Mouse (Mus musculus) midbrain, embryonic 15.5 days (tissue): ENCODE data around the gene Dennd1b. TPM values are rescaled to one million over a fixed set of nuclear protein-coding genes. Genes with fewer than 3 reads are reported as not detected.

ENCODE experiments used
- ATAC-seq: fragments of 200-750 bp; cut with Nextera tagmentation; replicated peaks from 2 replicates; pipeline ENCODE4 v1.8.0; 2017; ENCODE audit warnings: moderate TSS enrichment
- H3K27ac ChIP-seq: fragments of 300-500 bp; sonication (generic); 2 replicates; pipeline ENCODE4 v1.5.1; 2015; ENCODE audit warnings: mild to moderate bottlenecking, inconsistent platforms
- H3K27me3 ChIP-seq: fragments of 300-500 bp; sonication (generic); replicated peaks from 2 replicates; pipeline ENCODE4 v1.6.1; 2015; ENCODE audit warnings: inconsistent platforms
- H3K36me3 ChIP-seq: fragments of 300-500 bp; sonication (generic); replicated peaks from 2 replicates; pipeline ENCODE4 v1.6.1; 2015; ENCODE audit warnings: inconsistent platforms
- H3K4me1 ChIP-seq: fragments of 300-500 bp; sonication (generic); 2 replicates; pipeline ENCODE4 v1.6.1; 2015; ENCODE audit warnings: inconsistent platforms
- H3K4me2 ChIP-seq: fragments of 300-500 bp; sonication (generic); 2 replicates; pipeline ENCODE4 v1.6.1; 2015; ENCODE audit warnings: inconsistent platforms, mild to moderate bottlenecking, moderate library complexity
- H3K4me3 ChIP-seq: fragments of 300-500 bp; sonication (generic); 2 replicates; pipeline ENCODE4 v1.5.1; 2015; ENCODE audit warnings: mild to moderate bottlenecking, inconsistent platforms
- H3K9ac ChIP-seq: fragments of 300-500 bp; sonication (generic); 2 replicates; pipeline ENCODE4 v1.6.1; 2015; ENCODE audit warnings: mild to moderate bottlenecking, inconsistent platforms
- H3K9me3 ChIP-seq: fragments of 300-500 bp; sonication (generic); 2 replicates; pipeline ENCODE4 v1.6.1; 2016; ENCODE audit warnings: inconsistent platforms
- WGBS: fragments of 180-500 bp; shearing (Covaris S2); methylation state at CpG from one replicate; pipeline ENCODE4 v1.1.7; 2015; ENCODE audit warnings: mixed read lengths; 5-methylcytosine and 5-hydroxymethylcytosine counted together
- polyA plus RNA-seq: library from polyadenylated mRNA; unstranded; fragments of >200 nt; fragmentation: Nextera tagmentation; extraction: Ambion mirVana; gene quantifications from 2 replicates; pipeline ENCODE4 v1.2.1, GENCODE M21; 2015

Gene Dennd1b
- polyA plus RNA-seq, 1 experiment from 2014 or later: 12.7 TPM

DNA sequence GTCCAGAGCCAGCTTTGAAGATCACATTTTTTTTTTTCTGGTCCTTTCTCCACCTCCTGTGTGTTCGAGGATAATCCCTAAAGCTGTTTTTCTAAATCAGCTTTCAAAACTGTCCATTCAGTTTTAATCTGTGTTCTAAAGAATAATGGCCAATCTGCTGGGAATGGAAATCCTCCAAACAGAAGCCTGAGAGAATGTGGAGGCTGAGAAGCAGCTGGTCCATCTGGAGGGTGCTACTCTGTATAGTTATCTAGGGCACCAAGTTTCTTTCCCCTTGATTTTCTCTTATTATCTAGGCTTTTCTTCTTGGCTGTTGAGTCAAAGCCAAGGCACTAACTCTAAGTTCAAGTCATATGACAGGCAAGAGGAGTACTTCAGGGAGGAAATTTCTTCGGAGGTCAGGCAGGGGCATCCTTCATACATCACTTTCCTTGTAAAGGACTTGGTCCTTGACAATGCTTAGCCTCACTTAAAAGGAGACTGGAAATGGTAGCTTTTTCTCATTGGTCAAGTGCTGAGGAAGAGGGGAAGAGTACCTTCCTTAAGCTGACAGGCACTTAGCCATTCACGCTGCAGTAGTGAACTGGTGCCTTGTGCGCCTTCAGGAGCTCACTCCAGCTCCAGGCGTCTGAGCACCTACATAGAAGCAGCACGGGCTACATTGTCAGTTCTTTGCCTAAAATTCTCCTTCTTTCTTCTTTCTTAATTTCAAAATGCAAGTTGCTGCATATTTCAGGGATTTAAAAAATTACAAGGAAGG lies 32.6 kb downstream of the Dennd1b start:
- no peak for ATAC-seq
- Histone ChIP-seq H3K27me3 (no peaks in the 10 kb centered on the region), H3K36me3 (no peaks in the 10 kb centered on the region), H3K27ac (no peak overlapping the region), H3K9me3 (no peaks in the 10 kb centered on the region), H3K4me2 (no peak overlapping the region), H3K4me1 (peaks cover 5% of the 10 kb centered on the region), H3K9ac (no peak overlapping the region), H3K4me3 (no peak overlapping the region)
- 62% methylated on average over 6 of the region's 6 CpGs for WGBS

- H3K9me3 ChIP-seq: no peaks in the 10 kb centered on the region
- H3K4me1 ChIP-seq: peaks cover 14% of the 10 kb centered on the region
- ATAC-seq: no peak
- no peaks in the 10 kb centered on the region for H3K36me3 ChIP-seq
- no peaks in the 10 kb centered on the region for H3K27me3 ChIP-seq
- H3K9ac ChIP-seq: no peak overlapping the region
- H3K27ac ChIP-seq: no peak overlapping the region
- H3K4me3 ChIP-seq: no peak overlapping the region
- WGBS: 94% methylated on average over 2 of the region's 2 CpGs
- no peak overlapping the region for H3K4me2 ChIP-seq
Measured at GRCm38 (mm10) chr1:138996663-138997062, 33.4 kb downstream of the Dennd1b start.

DNA sequence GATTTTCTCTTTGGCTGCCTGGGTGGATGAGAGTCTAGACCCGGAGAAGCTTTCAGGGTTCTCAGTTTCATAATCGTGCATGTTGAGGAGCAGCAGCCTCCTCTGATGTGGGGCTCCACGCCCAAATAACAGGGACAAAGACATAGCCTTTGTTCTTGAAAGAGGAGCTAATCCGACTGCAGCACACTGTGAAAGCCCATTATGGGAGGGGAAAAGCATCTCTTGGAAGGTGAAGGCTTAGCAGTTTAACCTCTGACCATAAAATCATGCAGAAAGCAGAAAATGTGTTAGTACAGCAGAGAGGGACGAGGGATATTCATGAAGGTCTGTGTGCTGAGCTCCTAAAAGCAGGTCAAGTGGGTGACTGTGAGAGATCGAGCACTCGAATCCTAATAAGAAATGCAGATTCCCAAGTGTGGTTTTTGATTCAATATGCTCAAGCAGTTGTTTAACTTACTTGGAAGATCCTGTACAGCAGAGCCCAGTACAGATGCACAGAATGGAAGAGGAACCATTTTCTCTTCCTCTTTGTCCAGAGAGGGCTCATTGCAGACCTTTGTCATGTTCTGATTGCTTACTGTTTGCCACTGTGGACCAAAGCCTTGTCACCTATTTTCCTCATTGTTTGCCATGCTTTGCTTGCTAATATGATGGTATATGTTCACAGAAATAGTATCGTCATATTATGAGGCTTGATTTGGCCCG lies 37.6 kb downstream of the Dennd1b start:
- no peaks in the 10 kb centered on the region for H3K27me3 ChIP-seq
- H3K27ac ChIP-seq: peak overlapping the region; percentile 71
- H3K4me2 ChIP-seq: peak overlapping the region; percentile 22
- 10% methylated on average over 9 of the region's 9 CpGs for WGBS
- no peaks in the 10 kb centered on the region for H3K36me3 ChIP-seq
- H3K9ac ChIP-seq: no peak overlapping the region
- peak; percentile 80 for ATAC-seq
- no peaks in the 10 kb centered on the region for H3K9me3 ChIP-seq
- no peak overlapping the region for H3K4me3 ChIP-seq
- peaks cover 15% of the 10 kb centered on the region for H3K4me1 ChIP-seq

GRCm38 (mm10) chr1:139003503-139003902 lies 40.3 kb downstream of the Dennd1b start:
- no peaks in the 10 kb centered on the region for H3K27me3 ChIP-seq
- H3K9me3 ChIP-seq: no peaks in the 10 kb centered on the region
- no peaks in the 10 kb centered on the region for H3K36me3 ChIP-seq
- no peak for ATAC-seq
- no peak overlapping the region for H3K4me3 ChIP-seq
- H3K4me1 ChIP-seq: peaks cover 15% of the 10 kb centered on the region
- WGBS: 87% methylated on average over 2 of the region's 2 CpGs
- H3K9ac ChIP-seq: no peak overlapping the region
- H3K27ac ChIP-seq: no peak overlapping the region
- H3K4me2 ChIP-seq: no peak overlapping the region

DNA sequence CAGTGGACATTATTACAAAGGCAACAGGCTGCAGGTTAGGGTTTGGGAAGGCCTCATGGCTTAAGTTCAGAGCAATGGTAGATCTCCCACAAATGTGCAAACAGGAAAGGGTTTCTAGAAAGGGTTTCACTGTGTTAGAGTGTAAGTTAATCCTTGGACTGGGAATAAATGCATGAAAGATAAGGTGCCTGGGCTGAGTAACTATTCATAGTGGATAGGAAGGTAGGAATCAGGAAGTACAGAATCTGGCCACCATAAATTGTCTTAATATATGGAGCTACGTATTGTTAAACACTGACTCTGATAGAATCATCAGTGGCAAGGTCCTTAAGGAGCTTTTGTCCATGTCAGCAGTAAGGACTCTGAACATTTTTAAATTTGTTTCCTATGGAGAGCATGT lies 42.8 kb downstream of the Dennd1b start:
- Histone ChIP-seq H3K4me2 (no peak overlapping the region), H3K27me3 (no peaks in the 10 kb centered on the region), H3K9ac (no peak overlapping the region), H3K4me3 (no peak overlapping the region), H3K27ac (no peak overlapping the region), H3K9me3 (no peaks in the 10 kb centered on the region), H3K4me1 (peaks cover 8% of the 10 kb centered on the region), H3K36me3 (no peaks in the 10 kb centered on the region)
- ATAC-seq: no peak
- 70% methylated on average over 1 of the region's 1 CpGs for WGBS

- no peak overlapping the region for H3K4me2 ChIP-seq
- no peak overlapping the region for H3K27ac ChIP-seq
- no peak for ATAC-seq
- H3K27me3 ChIP-seq: no peaks in the 10 kb centered on the region
- no peak overlapping the region for H3K9ac ChIP-seq
- no peaks in the 10 kb centered on the region for H3K4me1 ChIP-seq
- H3K9me3 ChIP-seq: no peaks in the 10 kb centered on the region
- no peak overlapping the region for H3K4me3 ChIP-seq
- H3K36me3 ChIP-seq: no peaks in the 10 kb centered on the region
- WGBS: 89% methylated on average over 3 of the region's 3 CpGs
Measured at GRCm38 (mm10) chr1:139007475-139007874, 44.2 kb downstream of the Dennd1b start.

DNA sequence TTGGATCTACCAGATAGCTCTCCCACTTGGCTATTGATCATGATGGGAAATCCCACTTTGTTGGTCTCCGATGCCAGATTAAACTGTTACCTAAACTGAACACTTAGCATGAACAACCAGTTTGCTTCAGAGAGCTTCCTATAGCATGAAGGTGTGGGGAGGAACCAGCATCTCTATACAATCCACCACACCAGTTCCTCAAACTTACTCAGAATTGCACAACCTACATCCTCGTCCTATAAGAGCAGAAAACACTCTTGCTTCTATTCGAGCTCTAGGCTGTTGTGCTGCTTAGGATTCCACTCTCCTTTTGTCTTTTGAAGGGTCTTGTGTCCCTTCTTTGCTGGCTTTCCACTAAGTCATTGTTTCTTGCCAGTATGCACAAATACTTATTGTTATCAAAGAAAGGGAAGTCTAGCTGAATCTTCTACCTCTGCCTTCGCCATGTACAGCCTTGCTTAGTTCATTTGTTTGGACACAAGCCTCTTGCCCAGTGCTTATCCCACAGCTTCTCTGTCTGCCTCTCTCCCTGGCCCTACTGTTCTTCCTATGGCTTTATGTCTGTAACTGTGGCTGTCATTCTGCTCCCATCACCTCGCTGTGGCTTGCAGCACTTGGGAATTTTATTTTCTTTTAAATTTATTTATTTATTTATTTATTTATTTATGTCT lies 52.0 kb downstream of the Dennd1b start:
- Histone ChIP-seq H3K27ac (no peak overlapping the region), H3K4me3 (no peak overlapping the region), H3K4me2 (no peak overlapping the region), H3K9me3 (no peaks in the 10 kb centered on the region), H3K9ac (no peak overlapping the region), H3K4me1 (no peaks in the 10 kb centered on the region), H3K36me3 (no peaks in the 10 kb centered on the region), H3K27me3 (no peaks in the 10 kb centered on the region)
- 58% methylated on average over 5 of the region's 5 CpGs for WGBS
- ATAC-seq: no peak

DNA sequence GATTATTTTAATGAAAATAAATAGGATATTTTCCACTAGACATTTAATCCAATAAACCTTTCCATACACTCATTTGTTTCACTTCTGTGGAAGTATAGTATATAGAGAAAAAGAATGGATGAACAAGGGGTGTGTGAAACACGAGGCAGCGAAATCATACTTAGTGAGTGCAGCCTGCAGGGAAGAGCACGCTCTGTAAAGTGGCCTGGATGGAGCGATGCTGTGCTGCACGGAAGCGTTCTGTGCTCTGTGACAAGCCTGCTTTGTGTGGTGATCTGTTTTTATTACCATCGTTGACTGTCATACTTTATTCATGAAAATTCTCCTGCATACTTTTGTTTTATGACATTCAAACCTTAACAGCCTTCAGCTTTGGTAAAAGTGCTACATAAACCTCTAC lies 58.1 kb downstream of the Dennd1b start:
- Histone ChIP-seq H3K27ac (peak overlapping the region; percentile 56), H3K4me3 (no peak overlapping the region), H3K4me1 (peaks cover 16% of the 10 kb centered on the region), H3K9ac (no peak overlapping the region), H3K27me3 (no peaks in the 10 kb centered on the region), H3K9me3 (no peaks in the 10 kb centered on the region), H3K36me3 (no peaks in the 10 kb centered on the region), H3K4me2 (peak overlapping the region; percentile 13; the same call in 1 of the 2 replicates)
- ATAC-seq: peak; percentile 80
- 23% methylated on average over 7 of the region's 7 CpGs for WGBS

DNA sequence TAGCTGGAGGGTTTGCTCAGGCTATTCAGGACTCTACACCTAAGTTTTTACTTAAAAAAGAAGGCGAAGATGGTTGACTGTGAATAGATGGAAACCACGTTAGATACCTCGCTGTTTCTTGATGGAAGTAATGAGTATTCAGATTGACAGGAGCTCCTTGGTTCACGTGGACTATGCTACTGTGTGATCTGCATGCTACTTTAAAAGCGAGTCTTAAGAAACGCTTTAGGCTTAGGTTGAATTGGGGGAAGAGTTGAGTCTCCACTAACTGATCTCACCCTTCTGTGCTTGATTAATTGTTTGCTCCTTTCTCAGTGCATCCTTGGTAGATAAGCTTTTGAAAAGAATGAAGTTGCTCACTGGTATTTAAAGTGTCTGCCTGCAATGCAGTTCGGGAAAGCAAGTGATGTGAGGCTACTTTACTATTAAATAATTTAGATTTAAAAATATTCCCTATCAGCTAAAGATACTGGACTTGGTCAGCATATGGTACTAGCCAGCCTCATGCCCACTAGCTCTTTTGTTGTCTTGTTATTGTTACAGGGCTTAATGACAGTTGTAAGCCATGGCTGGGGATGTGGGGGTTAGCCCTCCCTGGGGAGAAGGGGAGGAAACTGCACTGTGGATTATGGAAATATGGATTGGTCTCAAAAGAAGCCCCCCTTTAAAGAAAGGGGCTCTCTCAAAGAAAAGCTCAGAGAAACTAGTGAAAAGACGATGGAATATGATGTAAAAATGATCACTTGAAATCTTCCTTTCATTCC lies 62.8 kb downstream of the Dennd1b start:
- no peak overlapping the region for H3K4me3 ChIP-seq
- 22% methylated on average over 8 of the region's 8 CpGs for WGBS
- ATAC-seq: peak; percentile 49; the same call in 1 of the 2 replicates
- H3K36me3 ChIP-seq: no peaks in the 10 kb centered on the region
- H3K27me3 ChIP-seq: no peaks in the 10 kb centered on the region
- no peak overlapping the region for H3K27ac ChIP-seq
- no peak overlapping the region for H3K4me2 ChIP-seq
- no peak overlapping the region for H3K9ac ChIP-seq
- H3K9me3 ChIP-seq: no peaks in the 10 kb centered on the region
- peaks cover 15% of the 10 kb centered on the region for H3K4me1 ChIP-seq

- Histone ChIP-seq H3K4me1 (peaks cover 11% of the 10 kb centered on the region), H3K27me3 (no peaks in the 10 kb centered on the region), H3K9me3 (no peaks in the 10 kb centered on the region), H3K27ac (no peak overlapping the region), H3K9ac (no peak overlapping the region), H3K36me3 (no peaks in the 10 kb centered on the region), H3K4me2 (no peak overlapping the region), H3K4me3 (no peak overlapping the region)
- ATAC-seq: no peak
Measured at GRCm38 (mm10) chr1:139029521-139029920, 66.3 kb downstream of the Dennd1b start.

DNA sequence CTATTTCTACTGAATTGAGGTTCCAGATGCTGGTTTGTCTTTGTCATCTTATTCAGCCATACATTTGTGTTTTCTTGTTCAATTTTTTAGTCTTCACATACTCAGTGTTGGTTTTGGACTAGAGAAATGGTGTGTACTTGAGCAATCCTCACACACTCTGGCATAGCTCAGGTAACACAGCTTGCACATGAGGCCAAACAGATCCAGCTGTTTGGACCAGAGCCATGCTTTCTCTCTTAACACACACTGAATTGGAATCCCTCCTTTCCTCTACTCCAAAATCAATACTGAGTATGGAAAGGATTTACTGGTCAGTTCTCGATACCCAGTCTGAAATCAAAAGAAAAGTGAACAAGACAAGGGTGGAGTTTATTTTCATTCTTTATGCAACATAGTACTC lies 69.2 kb downstream of the Dennd1b start:
- H3K4me3 ChIP-seq: no peak overlapping the region
- H3K9ac ChIP-seq: no peak overlapping the region
- H3K27ac ChIP-seq: no peak overlapping the region
- H3K4me1 ChIP-seq: peaks cover 6% of the 10 kb centered on the region
- no peaks in the 10 kb centered on the region for H3K27me3 ChIP-seq
- ATAC-seq: no peak
- no peaks in the 10 kb centered on the region for H3K9me3 ChIP-seq
- WGBS: 93% methylated on average over 1 of the region's 1 CpGs
- H3K4me2 ChIP-seq: no peak overlapping the region
- no peaks in the 10 kb centered on the region for H3K36me3 ChIP-seq

- Histone ChIP-seq H3K4me2 (no peak overlapping the region), H3K36me3 (no peaks in the 10 kb centered on the region), H3K27me3 (no peaks in the 10 kb centered on the region), H3K4me3 (no peak overlapping the region), H3K4me1 (peaks cover 14% of the 10 kb centered on the region), H3K9me3 (no peaks in the 10 kb centered on the region), H3K9ac (no peak overlapping the region), H3K27ac (no peak overlapping the region)
- WGBS: 67% methylated on average over 4 of the region's 4 CpGs
- no peak for ATAC-seq
Measured at GRCm38 (mm10) chr1:139035141-139035540, 71.9 kb downstream of the Dennd1b start.
